Mouse (Mus musculus): ENCODE results near the gene Dpm2.

DNA sequence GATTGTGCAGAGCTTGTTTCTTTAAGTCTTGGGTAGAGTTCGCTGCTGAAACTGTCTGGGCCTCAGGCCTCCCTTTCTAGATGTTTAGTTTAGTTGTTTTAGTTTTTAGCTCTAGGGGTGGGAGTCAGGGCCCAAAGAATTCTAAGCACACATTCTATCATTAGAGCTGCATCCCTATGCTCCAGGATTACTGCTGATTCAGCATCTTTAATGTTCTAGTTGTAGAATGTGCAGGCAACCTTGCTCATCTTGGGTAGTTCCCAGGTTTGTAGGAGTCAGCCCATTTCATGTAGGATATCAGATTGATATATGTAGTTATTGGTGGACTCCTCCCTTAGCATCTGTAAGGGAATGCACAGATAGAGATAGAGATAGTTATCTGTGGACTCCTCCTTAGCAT lies 46.5 kb downstream of the Dpm2 start:
- TF ChIP-seq CTCF (IDR thresholded peaks at IDR 0.05; ENCODE audit: control insufficient read depth, insufficient read depth, insufficient replicate concordance, low read depth, low read length) (no peak), POLR2A (IDR thresholded peaks at IDR 0.05; ENCODE audit: control insufficient read depth, low read depth, low read length) (no peak)

Data from testis, adult 2 months (tissue).